Mouse (Mus musculus) hindbrain, embryonic 10.5 days (tissue): ENCODE results near the gene Fam209. TPM values are rescaled to one million over a fixed set of nuclear protein-coding genes. Genes with fewer than 3 reads are reported as not detected.
A peak's percentile ranks its signal among the peaks of the same experiment; 100 is the strongest.

Experiments
- DNase-seq: peaks from one replicate; pipeline ENCODE4 v3.0.0-alpha.2; 2017; ENCODE audit warnings: low spot score
- H3K27ac ChIP-seq: fragments of 300-500 bp; sonication (generic); 2 replicates; pipeline ENCODE4 v1.5.1; 2016; ENCODE audit warnings: mild to moderate bottlenecking, moderate library complexity
- H3K27me3 ChIP-seq: fragments of 300-500 bp; sonication (generic); 2 replicates; pipeline ENCODE4 v1.6.1; 2016; ENCODE audit warnings: mild to moderate bottlenecking; ENCODE audit not compliant: poor library complexity, insufficient read depth, severe bottlenecking
- H3K36me3 ChIP-seq: fragments of 300-500 bp; sonication (generic); 2 replicates; pipeline ENCODE4 v1.6.1; 2016; ENCODE audit warnings: mild to moderate bottlenecking, moderate library complexity
- H3K4me1 ChIP-seq: fragments of 300-500 bp; sonication (generic); replicated peaks from 2 replicates; pipeline ENCODE4 v1.6.1; 2016; ENCODE audit warnings: mild to moderate bottlenecking
- H3K4me3 ChIP-seq: fragments of 300-500 bp; sonication (generic); 2 replicates; pipeline ENCODE4 v1.5.1; 2016; ENCODE audit warnings: mild to moderate bottlenecking, moderate library complexity
- H3K9me3 ChIP-seq: fragments of 300-500 bp; sonication (generic); 2 replicates; pipeline ENCODE4 v1.6.1; 2016; ENCODE audit warnings: mild to moderate bottlenecking, moderate library complexity
- WGBS: fragments of 180-500 bp; shearing (Covaris S2); methylation state at CpG from one replicate; pipeline ENCODE4 v1.1.7; 2016; 5-methylcytosine and 5-hydroxymethylcytosine counted together
- polyA plus RNA-seq: library from polyadenylated mRNA; unstranded; fragments of >200 nt; fragmentation: Nextera tagmentation; extraction: Ambion mirVana; gene quantifications from 2 replicates; pipeline ENCODE4 v1.2.1, GENCODE M21; 2016

Fam209 gene
- polyA plus RNA-seq, 1 experiment from 2014 or later, result not detected

- Histone ChIP-seq H3K4me1 (peaks cover 9% of the 10 kb centered on the region), H3K4me3 (no peak within 1 kb of the TSS), H3K9me3 (no peaks in the 10 kb centered on the region), H3K27me3 (no peaks in the 10 kb centered on the region), H3K27ac (no peak within 1 kb of the TSS), H3K36me3 (peaks cover 63% of the 10 kb centered on the region)
- no peak for DNase-seq
- 88% methylated on average over 11 of the region's 11 CpGs for WGBS
Observed at GRCm38 (mm10) chr2:172458496-172458895, 13.8 kb upstream of the Fam209 start, which contains the start of gene Gcnt7. Gene Gcnt7, minus strand, starts transcription at chr2:172458596.

GRCm38 (mm10) chr2:172460647-172461046 is 11.7 kb upstream of the Fam209 start:
- no peaks in the 10 kb centered on the region for H3K9me3 ChIP-seq
- peaks cover 9% of the 10 kb centered on the region for H3K4me1 ChIP-seq
- peaks cover 71% of the 10 kb centered on the region for H3K36me3 ChIP-seq
- no peak overlapping the region for H3K27ac ChIP-seq
- no peak for DNase-seq
- H3K4me3 ChIP-seq, result no peak overlapping the region
- 79% methylated on average over 2 of the region's 2 CpGs for WGBS
- no peaks in the 10 kb centered on the region for H3K27me3 ChIP-seq

- 89% methylated on average over 4 of the region's 4 CpGs for WGBS
- H3K4me1 ChIP-seq, result no peaks in the 10 kb centered on the region
- H3K4me3 ChIP-seq, result no peak overlapping the region
- no peaks in the 10 kb centered on the region for H3K27me3 ChIP-seq
- DNase-seq, result no peak
- no peak overlapping the region for H3K27ac ChIP-seq
- no peaks in the 10 kb centered on the region for H3K9me3 ChIP-seq
- peaks cover 80% of the 10 kb centered on the region for H3K36me3 ChIP-seq
Observed at GRCm38 (mm10) chr2:172462813-172463212, 9.5 kb upstream of the Fam209 start.

DNA sequence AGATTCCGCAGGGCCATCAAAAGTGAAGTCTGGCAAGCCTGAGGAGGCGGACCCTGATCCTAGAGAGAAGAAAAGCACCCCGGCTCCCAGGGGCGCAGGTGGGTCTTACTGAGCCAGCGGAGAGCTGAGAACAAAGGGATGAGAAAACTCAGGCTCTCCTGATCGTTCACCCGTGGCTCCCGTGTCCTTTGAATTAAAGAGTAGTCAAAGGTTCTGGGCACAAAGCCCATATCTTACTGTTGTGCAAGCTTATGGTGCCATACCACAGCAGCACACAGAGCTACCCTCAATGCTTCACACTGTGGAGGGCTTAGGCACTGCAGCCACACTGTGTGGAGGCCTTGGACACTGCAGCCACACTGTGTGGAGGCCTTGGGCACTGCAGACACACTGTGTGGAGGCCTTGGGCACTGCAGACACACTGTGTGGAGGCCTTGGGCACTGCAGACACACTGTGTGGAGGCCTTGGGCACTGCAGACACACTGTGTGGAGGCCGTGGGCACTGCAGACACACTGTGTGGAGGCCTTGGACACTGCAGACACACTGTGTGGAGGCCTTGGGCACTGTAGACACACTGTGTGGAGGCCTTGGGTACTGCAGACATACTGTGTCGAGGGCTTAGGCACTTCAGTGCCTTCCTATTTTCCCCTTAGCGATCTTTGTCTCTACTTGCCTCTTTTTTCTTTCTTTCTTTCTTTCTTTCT is 5.7 kb upstream of the Fam209 start:
- no peak for DNase-seq
- Histone ChIP-seq H3K27me3 (no peaks in the 10 kb centered on the region), H3K9me3 (no peaks in the 10 kb centered on the region), H3K27ac (no peak overlapping the region), H3K4me3 (no peak overlapping the region), H3K4me1 (no peaks in the 10 kb centered on the region), H3K36me3 (peaks cover 84% of the 10 kb centered on the region)
- WGBS, result 84% methylated on average over 11 of the region's 11 CpGs

DNA sequence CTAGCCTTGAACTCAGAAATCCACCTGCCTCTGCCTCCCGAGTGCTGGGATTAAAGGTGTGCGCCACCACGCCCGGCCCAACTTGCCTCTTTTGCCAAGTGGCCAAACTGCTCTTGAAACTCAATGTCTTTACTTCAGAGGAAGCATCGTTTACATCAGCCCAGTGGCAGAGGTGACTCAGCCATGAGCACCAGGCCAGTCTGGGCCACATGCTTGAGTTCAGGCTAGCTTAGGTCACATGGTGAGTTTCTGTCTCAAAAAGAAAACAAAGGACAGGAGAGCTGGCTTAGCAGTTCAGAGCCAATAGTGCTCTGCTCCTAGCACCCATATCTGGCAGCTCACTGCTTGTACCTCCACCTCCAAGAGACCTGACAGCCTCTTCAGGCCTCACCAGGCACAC is 5.1 kb upstream of the Fam209 start:
- 94% methylated on average over 5 of the region's 5 CpGs for WGBS
- peaks cover 78% of the 10 kb centered on the region for H3K36me3 ChIP-seq
- H3K27me3 ChIP-seq, result no peaks in the 10 kb centered on the region
- H3K27ac ChIP-seq, result no peak overlapping the region
- no peak overlapping the region for H3K4me3 ChIP-seq
- no peak for DNase-seq
- H3K4me1 ChIP-seq, result no peaks in the 10 kb centered on the region
- H3K9me3 ChIP-seq, result no peaks in the 10 kb centered on the region

GRCm38 (mm10) chr2:172468346-172468819 is 3.9 kb upstream of the Fam209 start:
- Histone ChIP-seq H3K4me1 (no peaks in the 10 kb centered on the region), H3K27me3 (no peaks in the 10 kb centered on the region), H3K27ac (no peak overlapping the region), H3K36me3 (peaks cover 66% of the 10 kb centered on the region), H3K9me3 (no peaks in the 10 kb centered on the region), H3K4me3 (no peak overlapping the region)
- 85% methylated on average over 11 of the region's 11 CpGs for WGBS
- no peak for DNase-seq

DNA sequence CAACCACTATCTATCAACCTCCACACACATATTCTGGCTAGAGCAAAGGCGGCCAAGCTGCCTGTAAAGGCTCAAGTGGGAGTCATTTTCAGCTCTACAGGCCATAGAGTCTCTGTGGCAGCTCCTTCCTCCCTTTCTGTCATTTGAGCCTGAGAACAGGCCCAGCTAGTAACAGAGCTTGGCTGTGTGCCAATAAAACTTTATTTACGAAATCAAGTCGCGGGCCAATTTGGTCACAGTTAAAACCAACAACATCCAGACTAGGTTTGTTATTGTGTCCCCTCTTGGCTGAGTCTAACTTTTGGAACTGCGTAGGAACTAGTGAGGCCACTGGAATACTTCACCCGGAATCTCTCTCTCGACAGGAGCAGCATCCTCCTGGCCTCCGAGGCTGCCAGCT is 1.3 kb downstream of the Fam209 start:
- peaks cover 12% of the 10 kb centered on the region for H3K4me1 ChIP-seq
- no peak for DNase-seq
- H3K27ac ChIP-seq, result no peak overlapping the region
- 84% methylated on average over 8 of the region's 8 CpGs for WGBS
- H3K27me3 ChIP-seq, result no peaks in the 10 kb centered on the region
- no peaks in the 10 kb centered on the region for H3K9me3 ChIP-seq
- H3K36me3 ChIP-seq, result peaks cover 15% of the 10 kb centered on the region
- H3K4me3 ChIP-seq, result no peak overlapping the region

DNA sequence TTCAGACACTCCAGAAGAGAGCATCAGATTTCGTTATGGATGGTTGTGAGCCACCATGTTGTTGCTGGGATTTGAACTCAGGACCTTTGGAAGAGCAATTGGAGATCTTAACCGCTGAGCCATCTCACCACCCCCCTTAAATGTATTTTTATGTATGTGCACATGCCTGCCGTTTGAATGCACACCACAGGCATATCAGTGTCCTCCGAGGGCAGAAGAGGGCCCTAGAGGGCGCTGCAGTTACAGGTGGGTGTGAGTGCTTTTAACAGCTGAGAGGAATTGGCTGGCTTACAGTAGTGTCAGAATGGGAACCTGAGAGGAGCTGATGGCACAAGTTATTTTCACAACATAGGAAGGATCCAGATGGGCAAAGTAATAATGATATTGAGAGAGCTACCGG is 2.6 kb downstream of the Fam209 start:
- Histone ChIP-seq H3K4me1 (peaks cover 12% of the 10 kb centered on the region), H3K4me3 (no peak overlapping the region), H3K36me3 (peaks cover 1% of the 10 kb centered on the region), H3K27me3 (no peaks in the 10 kb centered on the region), H3K27ac (no peak overlapping the region), H3K9me3 (no peaks in the 10 kb centered on the region)
- DNase-seq, result no peak
- 38% methylated on average over 6 of the region's 6 CpGs for WGBS

DNA sequence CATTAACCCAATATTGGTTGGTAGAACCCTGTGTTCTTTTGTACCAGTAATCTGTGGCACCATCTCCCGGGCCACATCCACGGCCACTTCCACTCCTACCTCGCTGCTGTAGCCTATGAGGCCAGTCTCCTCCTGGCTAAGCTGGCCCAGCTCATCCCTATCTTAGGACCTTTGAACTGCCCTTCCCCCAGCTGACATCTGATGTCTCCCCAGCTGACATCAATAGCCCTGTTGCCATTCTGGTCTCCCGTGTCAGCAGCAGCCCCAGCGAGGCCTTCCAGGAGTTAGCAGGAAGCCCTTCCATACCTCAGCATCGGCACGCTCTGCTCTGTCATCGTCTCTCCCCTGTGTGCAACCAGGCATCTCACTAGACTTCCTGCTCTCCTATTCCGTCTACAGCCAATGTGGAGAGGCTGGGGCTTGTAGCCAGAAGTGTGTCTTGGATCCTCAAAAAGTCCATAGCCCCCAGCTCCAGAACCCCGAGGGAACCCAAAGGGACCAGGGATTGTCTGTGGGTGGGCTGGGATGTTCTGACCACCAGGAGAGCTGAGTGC is 4.5 kb downstream of the Fam209 start:
- H3K4me3 ChIP-seq, result no peak overlapping the region
- H3K9me3 ChIP-seq, result no peaks in the 10 kb centered on the region
- H3K27me3 ChIP-seq, result no peaks in the 10 kb centered on the region
- 36% methylated on average over 10 of the region's 10 CpGs for WGBS
- no peak overlapping the region for H3K27ac ChIP-seq
- peaks cover 12% of the 10 kb centered on the region for H3K4me1 ChIP-seq
- DNase-seq, result no peak
- no peaks in the 10 kb centered on the region; the same call in 1 of the 2 replicates for H3K36me3 ChIP-seq

DNA sequence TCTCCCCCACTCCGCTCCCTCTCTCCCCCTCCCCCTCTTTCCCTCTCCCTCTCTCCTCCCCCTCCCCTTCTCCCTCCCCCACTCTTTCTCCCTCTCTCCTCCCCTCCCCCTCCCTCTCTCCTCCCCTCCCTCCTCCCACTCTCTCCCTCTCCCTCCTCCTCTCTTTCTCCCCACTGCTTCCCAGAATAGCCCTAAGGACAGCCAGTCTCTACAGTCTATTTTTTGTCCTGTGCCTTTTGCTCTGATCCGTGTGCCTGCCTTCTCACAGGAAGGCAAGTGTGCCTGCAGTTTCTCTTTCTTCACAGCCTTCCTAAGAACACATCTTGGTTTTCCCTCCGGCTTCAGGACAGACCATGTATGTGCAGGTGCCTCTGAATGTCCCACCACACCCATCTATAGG is 5.0 kb downstream of the Fam209 start:
- no peaks in the 10 kb centered on the region; the same call in 1 of the 2 replicates for H3K36me3 ChIP-seq
- H3K9me3 ChIP-seq, result no peaks in the 10 kb centered on the region
- DNase-seq, result no peak
- 43% methylated on average over 3 of the region's 3 CpGs for WGBS
- H3K4me1 ChIP-seq, result peaks cover 12% of the 10 kb centered on the region
- no peak overlapping the region for H3K4me3 ChIP-seq
- no peak overlapping the region for H3K27ac ChIP-seq
- no peaks in the 10 kb centered on the region for H3K27me3 ChIP-seq

DNA sequence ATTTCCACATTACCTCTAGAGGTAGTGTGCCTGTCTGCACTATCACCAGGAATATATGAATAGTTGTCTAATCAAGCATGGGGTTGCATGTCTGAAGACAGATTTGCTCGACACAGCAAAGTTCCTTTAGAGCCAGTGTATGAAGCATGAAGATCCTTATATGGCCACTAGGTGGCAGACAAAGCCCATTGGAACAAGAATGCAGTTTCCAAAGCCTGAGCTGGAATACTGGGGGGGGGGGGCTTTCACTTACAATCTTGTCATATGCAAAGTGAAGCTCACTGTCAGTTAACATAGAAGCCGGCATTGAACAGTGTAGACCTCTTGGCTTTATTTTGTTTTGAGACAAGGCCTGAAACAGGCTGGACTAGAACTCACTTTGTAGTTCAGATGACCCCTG is 5.5 kb downstream of the Fam209 start:
- H3K27ac ChIP-seq, result no peak overlapping the region
- DNase-seq, result peak; percentile 38
- no peaks in the 10 kb centered on the region for H3K27me3 ChIP-seq
- no peaks in the 10 kb centered on the region for H3K36me3 ChIP-seq
- H3K4me1 ChIP-seq, result peaks cover 12% of the 10 kb centered on the region
- 5% methylated on average over 2 of the region's 2 CpGs for WGBS
- H3K4me3 ChIP-seq, result no peak overlapping the region
- no peaks in the 10 kb centered on the region for H3K9me3 ChIP-seq

- no peak for DNase-seq
- H3K4me3 ChIP-seq, result no peak overlapping the region
- H3K27ac ChIP-seq, result no peak overlapping the region
- peaks cover 12% of the 10 kb centered on the region for H3K4me1 ChIP-seq
- no peaks in the 10 kb centered on the region for H3K27me3 ChIP-seq
- no peaks in the 10 kb centered on the region for H3K36me3 ChIP-seq
- no peaks in the 10 kb centered on the region for H3K9me3 ChIP-seq
- 63% methylated on average over 7 of the region's 7 CpGs for WGBS
Observed at GRCm38 (mm10) chr2:172480296-172480695, 8.0 kb downstream of the Fam209 start.

GRCm38 (mm10) chr2:172481654-172482385 is 9.5 kb downstream of the Fam209 start:
- no peak for DNase-seq
- Histone ChIP-seq H3K27ac (no peak overlapping the region), H3K36me3 (no peaks in the 10 kb centered on the region), H3K4me3 (no peak overlapping the region), H3K9me3 (no peaks in the 10 kb centered on the region), H3K27me3 (no peaks in the 10 kb centered on the region), H3K4me1 (peaks cover 8% of the 10 kb centered on the region)
- WGBS, result 85% methylated on average over 16 of the region's 16 CpGs
